Mouse (Mus musculus): Measurements from ENCODE around the gene Cuta.

Gene Cuta

GRCm38 (mm10) chr17:26939178-26939972 is at the start of gene Cuta:
Gene Cuta, minus strand, starts transcription at chr17:26939569.
- in situ Hi-C loops (cut with MboI, MseI): no loop called here

GRCm38 (mm10) chr17:26985503-26986179 is 46.3 kb upstream of the Cuta start:
- in situ Hi-C loops (cut with MboI, MseI): no loop called here

GRCm38 (mm10) chr17:26983382-26983781 is 44.0 kb upstream of the Cuta start:
- in situ Hi-C loops (cut with MboI, MseI): no loop called here

- in situ Hi-C loops (cut with MboI, MseI): no loop called here
Observed at GRCm38 (mm10) chr17:26981050-26981449, 41.7 kb upstream of the Cuta start.

GRCm38 (mm10) chr17:26979426-26979825 is 40.1 kb upstream of the Cuta start:
- in situ Hi-C loops (cut with MboI, MseI): loop anchor here in 1 of 2 experiments (10.0 kb wide), 1 partner anchor 55 kb away; no protein-coding TSS in a partner anchor

GRCm38 (mm10) chr17:26977354-26977753 is 38.0 kb upstream of the Cuta start:
- in situ Hi-C loops (cut with MboI, MseI): loop anchor here in 1 of 2 experiments (10.0 kb wide), 1 partner anchor 53 kb away; no protein-coding TSS in a partner anchor

GRCm38 (mm10) chr17:26975415-26975814 is 36.0 kb upstream of the Cuta start:
- in situ Hi-C loops (cut with MboI, MseI): loop anchor here in 1 of 2 experiments (10.0 kb wide), 1 partner anchor 51 kb away; no protein-coding TSS in a partner anchor

GRCm38 (mm10) chr17:26974547-26974946 is 35.2 kb upstream of the Cuta start:
- in situ Hi-C loops (cut with MboI, MseI): loop anchor here in 1 of 2 experiments (10.0 kb wide), 1 partner anchor 50 kb away; no protein-coding TSS in a partner anchor

- in situ Hi-C loops (cut with MboI, MseI): loop anchor here in 1 of 2 experiments (10.0 kb wide), 1 partner anchor 48 kb away; no protein-coding TSS in a partner anchor
Observed at GRCm38 (mm10) chr17:26972703-26973574, 33.6 kb upstream of the Cuta start, which contains the start of gene Zbtb9. Gene Zbtb9, plus strand, starts transcription at chr17:26973167.

- in situ Hi-C loops (cut with MboI, MseI): loop anchor here in 1 of 2 experiments (10.0 kb wide), 1 partner anchor 47 kb away; no protein-coding TSS in a partner anchor
Observed at GRCm38 (mm10) chr17:26972107-26972506, 32.7 kb upstream of the Cuta start.

GRCm38 (mm10) chr17:26971247-26971905 is 32.0 kb upstream of the Cuta start:
- in situ Hi-C loops (cut with MboI, MseI): loop anchor here in 1 of 2 experiments (10.0 kb wide), 1 partner anchor 47 kb away; no protein-coding TSS in a partner anchor

GRCm38 (mm10) chr17:26970221-26970620 is 30.9 kb upstream of the Cuta start:
- in situ Hi-C loops (cut with MboI, MseI): loop anchor here in 1 of 2 experiments (10.0 kb wide), 1 partner anchor 45 kb away; no protein-coding TSS in a partner anchor

GRCm38 (mm10) chr17:26969257-26969656 is 29.9 kb upstream of the Cuta start:
- in situ Hi-C loops (cut with MboI, MseI): no loop called here

GRCm38 (mm10) chr17:26968200-26968611 is 28.8 kb upstream of the Cuta start:
- in situ Hi-C loops (cut with MboI, MseI): no loop called here

GRCm38 (mm10) chr17:26967477-26967876 is 28.1 kb upstream of the Cuta start:
- in situ Hi-C loops (cut with MboI, MseI): no loop called here

GRCm38 (mm10) chr17:26966993-26967392 is 27.6 kb upstream of the Cuta start:
- in situ Hi-C loops (cut with MboI, MseI): no loop called here

- in situ Hi-C loops (cut with MboI, MseI): no loop called here
Observed at GRCm38 (mm10) chr17:26961572-26962240, 22.3 kb upstream of the Cuta start.

GRCm38 (mm10) chr17:26959815-26960214 is 20.4 kb upstream of the Cuta start:
- in situ Hi-C loops (cut with MboI, MseI): no loop called here

- in situ Hi-C loops (cut with MboI, MseI): no loop called here
Observed at GRCm38 (mm10) chr17:26958880-26959279, 19.5 kb upstream of the Cuta start.

GRCm38 (mm10) chr17:26957872-26958271 is 18.5 kb upstream of the Cuta start:
- in situ Hi-C loops (cut with MboI, MseI): no loop called here
